16 mouse cellular contexts compared by ENCODE assay signal in the genomic region with DNA sequence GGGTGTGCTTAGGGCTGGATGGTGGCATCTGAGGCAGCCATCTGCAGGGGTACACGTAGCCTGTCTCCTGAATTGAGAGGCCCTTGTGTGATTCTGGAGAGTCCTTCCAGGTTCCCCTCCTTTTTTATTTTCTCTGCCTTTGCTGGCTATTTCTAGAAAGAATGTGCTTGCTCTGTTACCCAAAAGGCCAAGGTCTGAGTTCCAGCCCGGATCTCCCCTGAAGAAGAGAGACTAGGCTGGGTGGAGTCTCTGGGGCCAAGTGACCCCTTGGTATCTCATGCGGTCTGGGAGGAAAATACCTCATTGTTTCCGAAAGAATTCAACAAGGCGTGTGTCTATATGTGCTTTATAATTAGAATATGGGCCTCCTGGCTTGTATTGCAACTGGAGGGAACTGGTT. TPM values are rescaled to one million over a fixed set of nuclear protein-coding genes. Genes with fewer than 3 reads are reported as not detected.
DNase-seq lines count a peak whose midpoint lies in the region; ATAC-seq and TF ChIP-seq lines count a peak whose summit lies in the region.
"Had no signal": no experiment of that assay in that cellular context is flagged by ENCODE, and none has a peak within 500 bp of the region (broad histone marks: within the 10 kb centered on the region; RNA-seq: fewer than 3 reads in every experiment).

No protein-coding gene starts in this region.

- TF ChIP-seq POLR2A in heart, adult 2 months (IDR thresholded peaks at IDR 0.05; ENCODE audit: insufficient read depth, low read depth, low read length): no peak

- H3K4me3 ChIP-seq in heart, adult 2 months: no peak overlapping the region
- no peak overlapping the region for H3K4me3 ChIP-seq in kidney, embryonic 15.5 days (replicated peaks)
- no peak overlapping the region for H3K4me3 ChIP-seq in embryonic facial prominence, embryonic 13.5 days
- H3K4me3 ChIP-seq in intestine, postnatal 0 days (ENCODE audit: low read depth, low read length): no peak overlapping the region
- H3K4me3 ChIP-seq: liver, embryonic 12.5 days; neural tube, embryonic 12.5 days had no signal

- ATAC-seq in kidney, embryonic 15.5 days (replicated peaks; ENCODE audit: low FRiP score): no peak
- ATAC-seq in embryonic facial prominence, embryonic 13.5 days (ENCODE audit: insufficient number of reproducible peaks, insufficient read depth, low FRiP score, low TSS enrichment, low read depth): no peak
- ATAC-seq in intestine, postnatal 0 days: no peak
- ATAC-seq: liver, embryonic 12.5 days had no signal

- peaks cover 1% of the 10 kb centered on the region; the same call in 1 of the 2 replicates for H3K79me2 ChIP-seq in heart, adult 2 months (replicated peaks; ENCODE audit: control insufficient read depth, insufficient read depth, low read length)

- H3K27me3 ChIP-seq in heart, adult 2 months (ENCODE audit: control insufficient read depth, insufficient read depth, low read length): no peaks in the 10 kb centered on the region
- no peaks in the 10 kb centered on the region for H3K27me3 ChIP-seq in kidney, embryonic 15.5 days
- no peaks in the 10 kb centered on the region for H3K27me3 ChIP-seq in embryonic facial prominence, embryonic 13.5 days
- no peaks in the 10 kb centered on the region for H3K27me3 ChIP-seq in intestine, postnatal 0 days (replicated peaks; ENCODE audit: control insufficient read depth, insufficient read depth, low read length)
- H3K27me3 ChIP-seq: liver, embryonic 12.5 days; neural tube, embryonic 12.5 days had no signal

- DNase-seq in heart, adult 2 months: no peak
- DNase-seq in heart, postnatal 36 days: no peak
- DNase-seq in kidney, adult 11 months: no peak
- DNase-seq in urinary bladder, adult 18-20 months (ENCODE audit: low spot score in 2 of 2): no peak
- DNase-seq: cerebellum, adult 11 months; gastrocnemius, postnatal 10 days; retina, postnatal 1 day; thymus, adult 18-20 months had no signal

- no peaks in the 10 kb centered on the region for H3K9me3 ChIP-seq in kidney, embryonic 15.5 days (replicated peaks)
- no peaks in the 10 kb centered on the region for H3K9me3 ChIP-seq in embryonic facial prominence, embryonic 13.5 days
- no peaks in the 10 kb centered on the region for H3K9me3 ChIP-seq in intestine, postnatal 0 days (ENCODE audit: control insufficient read depth)
- H3K9me3 ChIP-seq: G1E; liver, embryonic 12.5 days; neural tube, embryonic 12.5 days had no signal

- WGBS in heart, adult 2 months: 46% methylated on average over 5 of the region's 5 CpGs
- WGBS in kidney, embryonic 15.5 days: 67% methylated on average over 5 of the region's 5 CpGs
- 61% methylated on average over 5 of the region's 5 CpGs for WGBS in embryonic facial prominence, embryonic 13.5 days
- 32% methylated on average over 5 of the region's 5 CpGs for WGBS in intestine, postnatal 0 days

- intact Hi-C loops in heart, adult 2 months (cut with DNase I): no loop called here
- intact Hi-C loops in heart, postnatal 36 days (cut with DNase I): no loop called here

- TF ChIP-seq CTCF in heart, adult 2 months (IDR thresholded peaks at IDR 0.05): no peak
- no peak for TF ChIP-seq CTCF in intestine, postnatal 0 days (IDR thresholded peaks at IDR 0.05; ENCODE audit: low read depth)

- H3K4me1 ChIP-seq in heart, adult 2 months (ENCODE audit: control insufficient read depth, insufficient read depth, low read length): peaks cover 26% of the 10 kb centered on the region
- peaks cover 48% of the 10 kb centered on the region for H3K4me1 ChIP-seq in kidney, embryonic 15.5 days
- H3K4me1 ChIP-seq in embryonic facial prominence, embryonic 13.5 days: peaks cover 43% of the 10 kb centered on the region
- peaks cover 12% of the 10 kb centered on the region for H3K4me1 ChIP-seq in intestine, postnatal 0 days (replicated peaks; ENCODE audit: control insufficient read depth, insufficient read depth, low read length)

- peak overlapping the region; percentile 95 for H3K27ac ChIP-seq in heart, adult 2 months
- peak overlapping the region; percentile 79 for H3K27ac ChIP-seq in kidney, embryonic 15.5 days
- peak overlapping the region; percentile 68; the same call in 1 of the 2 replicates for H3K27ac ChIP-seq in embryonic facial prominence, embryonic 13.5 days
- H3K27ac ChIP-seq in intestine, postnatal 0 days (ENCODE audit: low read depth, low read length): 0 out of 2 replicates have a peak overlapping the region, but pooled peaks have one; percentile 3
- H3K27ac ChIP-seq: hindbrain, embryonic 14.5 days; liver, embryonic 12.5 days; neural tube, embryonic 12.5 days had no signal

- H3K36me3 ChIP-seq in heart, adult 2 months (ENCODE audit: control insufficient read depth, insufficient read depth, low read length): peaks cover 1% of the 10 kb centered on the region; the same call in 1 of the 2 replicates
- no peaks in the 10 kb centered on the region for H3K36me3 ChIP-seq in kidney, embryonic 15.5 days
- no peaks in the 10 kb centered on the region for H3K36me3 ChIP-seq in embryonic facial prominence, embryonic 13.5 days
- H3K36me3 ChIP-seq in intestine, postnatal 0 days (ENCODE audit: control insufficient read depth, insufficient read depth): peaks cover 4% of the 10 kb centered on the region; the same call in 1 of the 2 replicates
- H3K36me3 ChIP-seq: G1E; liver, embryonic 12.5 days; neural tube, embryonic 12.5 days had no signal

- no peak overlapping the region for H3K4me2 ChIP-seq in kidney, embryonic 15.5 days
- no peak overlapping the region for H3K4me2 ChIP-seq in embryonic facial prominence, embryonic 13.5 days
- no peak overlapping the region for H3K4me2 ChIP-seq in intestine, postnatal 0 days (replicated peaks; ENCODE audit: low read depth)
- H3K4me2 ChIP-seq: hindbrain, embryonic 14.5 days; liver, embryonic 12.5 days had no signal

- H3K9ac ChIP-seq in heart, adult 2 months (ENCODE audit: low read depth, low read length): no peak overlapping the region
- no peak overlapping the region for H3K9ac ChIP-seq in kidney, embryonic 15.5 days
- no peak overlapping the region for H3K9ac ChIP-seq in embryonic facial prominence, embryonic 13.5 days
- no peak overlapping the region for H3K9ac ChIP-seq in intestine, postnatal 0 days (ENCODE audit: low read depth, low read length)
- H3K9ac ChIP-seq: forebrain, postnatal 0 days; hindbrain, embryonic 14.5 days; liver, embryonic 12.5 days; neural tube, embryonic 12.5 days had no signal

- TF ChIP-seq EP300 in heart, adult 2 months (IDR thresholded peaks at IDR 0.05; ENCODE audit: insufficient read depth, low read depth, low read length): no peak

RNA-seq across cellular contexts. Expression of a gene that starts 41.8 kb away (rescaled TPM):
- total RNA-seq in heart, adult 2 months (2021): 10 to 100 TPM; 42.7 to 53.5 TPM
- polyA plus RNA-seq in heart, adult 2 months (2012; rRNA removed): 10.6 and 14.8 TPM in 2 replicates
- total RNA-seq in heart, postnatal 36 days (2021): 10 to 100 TPM; 49.7 to 51.1 TPM
- 33.5 and 36.2 TPM in 2 replicates for polyA plus RNA-seq in kidney, embryonic 15.5 days (2015; fragmentation: Nextera tagmentation; extraction: Ambion mirVana)
- 27.4 and 32.6 TPM in 2 replicates for polyA plus RNA-seq in embryonic facial prominence, embryonic 13.5 days (2015; fragmentation: Nextera tagmentation; extraction: Ambion mirVana)
- polyA plus RNA-seq in intestine, postnatal 0 days (2015; fragmentation: Nextera tagmentation; extraction: Ambion mirVana): 34.6 and 39.3 TPM in 2 replicates
- polyA plus RNA-seq: G1E had no signal

Comparison
In these comparisons a context has a peak if more than half of its experiments do, and no peak if none do; other contexts are left out.
1. H3K27ac ChIP-seq: peak in every context shown above with its lines; median percentile 95 in heart, adult 2 months; 79 in kidney, embryonic 15.5 days; 68 in embryonic facial prominence, embryonic 13.5 days; 3 in intestine, postnatal 0 days.